Mouse (Mus musculus): ENCODE results near the gene Hist1h3h. TPM values are rescaled to one million over a fixed set of nuclear protein-coding genes. Genes with fewer than 3 reads are reported as not detected.
A peak's percentile ranks its signal among the peaks of the same experiment; 100 is the strongest.
"Not testable (repeated sequence)": the region's sequence is repeated elsewhere in the genome, so short reads cannot be mapped to it uniquely, and the experiment has no call there.

Hist1h3h gene
- polyA plus RNA-seq, 1 experiment from 2014 or later: 2.0 TPM

GRCm38 (mm10) chr13:21734010-21734905 is 16.8 kb downstream of the Hist1h3h start:
- under 1% methylated on average over 21 of the region's 21 CpGs for WGBS
- H3K4me2 ChIP-seq: peak overlapping the region; percentile 77
- H3K9ac ChIP-seq: peak overlapping the region; percentile 77
- no peaks in the 10 kb centered on the region for H3K36me3 ChIP-seq
- H3K9me3 ChIP-seq (replicated peaks): no peaks in the 10 kb centered on the region
- H3K27me3 ChIP-seq (replicated peaks): no peaks in the 10 kb centered on the region
- peaks cover 8% of the 10 kb centered on the region for H3K4me1 ChIP-seq (replicated peaks)
- peak overlapping the region; percentile 59 for H3K4me3 ChIP-seq
- H3K27ac ChIP-seq (ENCODE audit: poor library complexity, severe bottlenecking): peak overlapping the region; percentile 94
- ATAC-seq (ENCODE audit: insufficient number of reproducible peaks, low FRiP score): peak; percentile 78

GRCm38 (mm10) chr13:21734906-21735767 is 17.7 kb downstream of the Hist1h3h start, which contains the start of gene Hist1h4j:
Gene Hist1h4j (plus strand): TSS chr13:21735064.
- H3K4me1 ChIP-seq (replicated peaks); H3K9me3 ChIP-seq (replicated peaks); H3K27me3 ChIP-seq (replicated peaks); H3K36me3 ChIP-seq: not testable (repeated sequence)
- Histone ChIP-seq H3K27ac (ENCODE audit: poor library complexity, severe bottlenecking) (peak within 1 kb of the TSS; percentile 94), H3K4me3 (peak within 1 kb of the TSS; percentile 59), H3K4me2 (peak within 1 kb of the TSS; percentile 77), H3K9ac (peak within 1 kb of the TSS; percentile 77)
- ATAC-seq (ENCODE audit: insufficient number of reproducible peaks, low FRiP score): peak; percentile 87
- WGBS: under 1% methylated on average over 46 of the region's 56 CpGs

DNA sequence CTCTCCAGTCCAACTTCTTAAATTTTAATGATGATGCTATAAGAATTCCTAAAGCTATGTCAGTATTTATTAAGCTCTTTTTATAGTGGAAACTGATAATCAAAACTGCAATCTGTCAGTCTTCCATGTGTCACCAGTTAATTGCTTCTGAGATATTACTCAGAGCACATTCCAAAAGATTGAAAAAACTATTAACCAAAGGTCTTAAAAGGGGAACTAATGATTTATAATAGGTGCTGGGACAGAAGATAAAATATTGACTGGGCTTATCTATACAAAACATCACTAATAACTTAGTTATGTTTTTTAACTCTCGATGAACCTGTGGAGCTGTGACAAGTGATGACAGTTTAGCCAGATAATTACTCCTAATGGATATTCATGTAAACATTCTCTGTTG is 27.5 kb downstream of the Hist1h3h start:
- Histone ChIP-seq H3K4me3 (no peak overlapping the region), H3K9ac (no peak overlapping the region), H3K9me3 (replicated peaks) (no peaks in the 10 kb centered on the region), H3K36me3 (no peaks in the 10 kb centered on the region), H3K27me3 (replicated peaks) (no peaks in the 10 kb centered on the region), H3K4me1 (replicated peaks) (peaks cover 14% of the 10 kb centered on the region), H3K4me2 (no peak overlapping the region), H3K27ac (ENCODE audit: poor library complexity, severe bottlenecking) (no peak overlapping the region)
- WGBS: 73% methylated on average over 1 of the region's 1 CpGs
- ATAC-seq (ENCODE audit: insufficient number of reproducible peaks, low FRiP score): no peak

DNA sequence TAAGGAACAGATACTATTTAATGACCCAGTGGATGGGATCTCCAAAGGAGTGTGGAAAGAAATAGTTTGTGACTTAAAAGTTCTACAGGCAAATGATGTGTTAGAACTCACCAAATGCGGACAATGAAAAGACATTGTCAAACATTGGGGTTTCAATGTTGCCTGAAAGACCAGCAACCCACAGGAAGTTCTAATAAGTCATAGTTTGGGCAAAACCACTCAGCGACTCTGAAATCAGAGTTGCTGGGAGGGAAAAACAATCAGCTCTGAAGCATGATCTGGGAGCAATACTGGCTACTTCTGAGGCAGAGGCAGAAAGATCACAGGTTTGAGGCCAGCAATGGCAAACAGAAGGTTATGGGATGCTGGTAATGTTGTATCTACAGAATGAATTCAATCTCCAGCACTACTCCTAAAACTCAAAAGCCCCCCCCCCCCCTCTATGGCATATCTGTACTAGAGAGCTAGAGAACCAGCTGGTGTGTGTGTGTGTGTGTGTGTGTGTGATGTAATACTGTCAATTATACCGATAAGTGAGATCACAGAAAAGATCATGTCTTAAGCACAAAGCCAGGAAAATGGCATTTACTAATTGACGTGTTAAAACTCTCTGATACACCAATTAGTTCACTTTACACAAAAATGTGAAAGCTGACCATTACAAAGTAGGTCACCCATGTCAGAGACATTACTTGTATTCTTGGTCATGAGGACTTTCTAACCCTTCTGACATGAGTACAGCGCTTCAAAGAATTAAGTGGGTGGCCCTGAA is 32.1 kb downstream of the Hist1h3h start:
- 9% methylated on average over 5 of the region's 5 CpGs for WGBS
- Histone ChIP-seq H3K36me3 (no peaks in the 10 kb centered on the region), H3K4me3 (peak overlapping the region; percentile 50), H3K9ac (peak overlapping the region; percentile 78), H3K4me1 (replicated peaks) (peaks cover 18% of the 10 kb centered on the region), H3K9me3 (replicated peaks) (no peaks in the 10 kb centered on the region), H3K4me2 (peak overlapping the region; percentile 87), H3K27me3 (replicated peaks) (no peaks in the 10 kb centered on the region), H3K27ac (ENCODE audit: poor library complexity, severe bottlenecking) (peak overlapping the region; percentile 90)
- no peak for ATAC-seq (ENCODE audit: insufficient number of reproducible peaks, low FRiP score)

GRCm38 (mm10) chr13:21750159-21751017 is 32.9 kb downstream of the Hist1h3h start, which contains the start of gene Hist1h4k:
Gene Hist1h4k (minus strand): TSS chr13:21750505.
- H3K9me3 ChIP-seq (replicated peaks); H3K27me3 ChIP-seq (replicated peaks); H3K36me3 ChIP-seq: not testable (repeated sequence)
- under 1% methylated on average over 48 of the region's 56 CpGs for WGBS
- peak; percentile 78 for ATAC-seq (ENCODE audit: insufficient number of reproducible peaks, low FRiP score)
- H3K4me1 ChIP-seq (replicated peaks): peaks cover 18% of the 10 kb centered on the region
- H3K9ac ChIP-seq: peak within 1 kb of the TSS; percentile 78
- peak within 1 kb of the TSS; percentile 90 for H3K27ac ChIP-seq (ENCODE audit: poor library complexity, severe bottlenecking)
- peak within 1 kb of the TSS; percentile 87 for H3K4me2 ChIP-seq
- peak within 1 kb of the TSS; percentile 50 for H3K4me3 ChIP-seq

GRCm38 (mm10) chr13:21751417-21751816 is 34.0 kb downstream of the Hist1h3h start:
- Histone ChIP-seq H3K4me1 (replicated peaks) (peaks cover 18% of the 10 kb centered on the region), H3K4me2 (no peak overlapping the region), H3K4me3 (no peak overlapping the region), H3K27me3 (replicated peaks) (no peaks in the 10 kb centered on the region), H3K36me3 (no peaks in the 10 kb centered on the region), H3K27ac (ENCODE audit: poor library complexity, severe bottlenecking) (no peak overlapping the region), H3K9ac (no peak overlapping the region), H3K9me3 (replicated peaks) (no peaks in the 10 kb centered on the region)
- ATAC-seq (ENCODE audit: insufficient number of reproducible peaks, low FRiP score): no peak

DNA sequence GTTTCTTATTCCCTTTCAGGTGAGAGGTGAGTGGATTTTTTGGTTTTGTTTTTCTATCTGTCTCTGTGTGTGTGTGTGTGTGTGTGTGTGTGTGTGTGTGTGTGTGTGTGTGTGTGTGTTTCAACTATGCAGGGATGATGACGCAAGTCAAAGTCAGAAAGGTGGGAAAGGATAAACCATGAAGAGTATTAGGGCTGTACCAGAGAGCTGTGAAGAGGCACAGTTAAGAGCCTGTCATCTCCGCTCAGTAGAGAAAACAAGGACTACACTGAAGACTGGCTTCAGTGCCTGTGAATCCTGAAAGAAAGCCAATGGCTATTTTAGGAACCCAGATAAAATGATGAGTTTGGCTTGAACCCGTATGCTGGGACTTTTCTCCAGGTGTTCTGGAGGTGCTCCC is 34.4 kb downstream of the Hist1h3h start:
- 28% methylated on average over 3 of the region's 3 CpGs for WGBS
- H3K4me2 ChIP-seq: peak overlapping the region; percentile 48
- no peak overlapping the region for H3K4me3 ChIP-seq
- no peaks in the 10 kb centered on the region for H3K36me3 ChIP-seq
- H3K27ac ChIP-seq (ENCODE audit: poor library complexity, severe bottlenecking): peak overlapping the region; percentile 40; the same call in 1 of the 2 replicates
- H3K27me3 ChIP-seq (replicated peaks): no peaks in the 10 kb centered on the region
- peaks cover 18% of the 10 kb centered on the region for H3K4me1 ChIP-seq (replicated peaks)
- H3K9me3 ChIP-seq (replicated peaks): no peaks in the 10 kb centered on the region
- ATAC-seq (ENCODE audit: insufficient number of reproducible peaks, low FRiP score): no peak
- no peak overlapping the region for H3K9ac ChIP-seq

DNA sequence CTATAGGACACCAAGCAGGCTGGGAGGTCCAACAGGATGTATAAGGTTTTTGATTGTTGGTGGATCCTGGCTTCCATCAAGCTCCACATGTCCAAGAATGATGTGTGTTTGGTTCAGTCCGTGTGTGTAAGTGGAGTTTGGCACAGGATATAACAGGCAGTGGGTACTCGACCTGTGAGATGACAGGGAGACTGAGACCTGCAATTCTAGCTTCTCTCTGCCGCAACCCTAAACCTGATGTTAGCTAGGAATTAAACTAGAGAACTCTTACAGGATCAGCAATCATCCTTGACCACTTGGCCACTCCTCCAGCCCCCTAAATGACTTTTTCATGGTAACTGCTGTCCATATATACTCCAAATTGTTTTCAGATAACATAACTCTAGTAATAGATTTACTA is 34.9 kb downstream of the Hist1h3h start:
- Histone ChIP-seq H3K4me1 (replicated peaks) (peaks cover 16% of the 10 kb centered on the region), H3K9me3 (replicated peaks) (no peaks in the 10 kb centered on the region), H3K4me2 (peak overlapping the region; percentile 48), H3K4me3 (0 out of 2 replicates have a peak overlapping the region, but pooled peaks have one; percentile 6), H3K9ac (peak overlapping the region; percentile 51; the same call in 1 of the 2 replicates), H3K27ac (ENCODE audit: poor library complexity, severe bottlenecking) (peak overlapping the region; percentile 66), H3K36me3 (no peaks in the 10 kb centered on the region), H3K27me3 (replicated peaks) (no peaks in the 10 kb centered on the region)
- ATAC-seq (ENCODE audit: insufficient number of reproducible peaks, low FRiP score): no peak
- WGBS: 23% methylated on average over 3 of the region's 3 CpGs

DNA sequence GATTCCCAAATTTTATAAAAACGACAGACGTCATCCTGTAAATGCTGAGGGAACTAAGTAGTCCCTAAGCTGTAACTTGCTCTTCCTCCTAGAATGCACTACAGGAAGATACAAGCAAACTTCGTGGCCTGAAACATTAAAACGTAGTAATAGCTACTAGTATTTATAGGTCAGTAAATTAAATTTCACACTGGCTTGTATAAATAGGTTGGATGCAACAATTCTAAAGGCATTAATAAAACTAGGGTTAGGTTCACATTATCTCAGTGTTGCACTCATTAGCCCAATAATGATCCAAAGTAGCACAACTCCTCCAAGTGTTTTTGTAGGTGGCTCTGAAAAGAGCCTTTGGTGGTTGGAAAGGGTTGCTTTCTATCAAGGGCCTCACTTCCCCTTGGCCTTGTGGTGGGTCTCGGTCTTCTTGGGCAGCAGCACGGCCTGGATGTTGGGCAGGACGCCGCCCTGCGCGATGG is 35.6 kb downstream of the Hist1h3h start:
- H3K27ac ChIP-seq (ENCODE audit: poor library complexity, severe bottlenecking): peak overlapping the region; percentile 96
- no peaks in the 10 kb centered on the region for H3K9me3 ChIP-seq (replicated peaks)
- peak overlapping the region; percentile 49 for H3K4me3 ChIP-seq
- no peak; the same call in 1 of the 2 replicates for ATAC-seq (ENCODE audit: insufficient number of reproducible peaks, low FRiP score)
- H3K9ac ChIP-seq: peak overlapping the region; percentile 78
- 4% methylated on average over 10 of the region's 10 CpGs for WGBS
- H3K4me1 ChIP-seq (replicated peaks): peaks cover 13% of the 10 kb centered on the region
- H3K36me3 ChIP-seq: no peaks in the 10 kb centered on the region
- peak overlapping the region; percentile 86 for H3K4me2 ChIP-seq
- no peaks in the 10 kb centered on the region for H3K27me3 ChIP-seq (replicated peaks)
